Mouse (Mus musculus): ENCODE measurements around the gene Spata9.

DNA sequence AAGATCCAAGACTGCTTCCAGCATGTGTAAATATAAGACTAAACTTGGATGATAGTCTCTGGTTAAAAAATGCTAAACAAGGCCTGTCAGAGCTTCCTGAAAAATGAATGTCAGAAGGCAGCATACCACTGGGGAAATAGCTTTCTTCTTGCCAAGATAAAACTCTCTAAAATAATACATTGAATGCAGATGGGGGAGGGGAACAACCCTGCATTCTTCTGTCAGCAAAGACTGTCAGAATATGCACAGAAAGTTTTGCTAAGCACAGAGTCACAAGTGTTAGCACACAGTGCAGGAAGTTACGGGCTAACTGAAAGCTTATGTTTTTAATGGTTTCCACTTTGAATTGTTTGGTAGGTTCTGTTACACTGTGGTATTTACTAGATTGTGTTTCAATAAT lies 16.7 kb upstream of the Spata9 start:
- TF ChIP-seq POLR2A (IDR thresholded peaks at IDR 0.05; ENCODE audit: insufficient read depth, low read depth, low read length), result no peak
- TF ChIP-seq CTCF (IDR thresholded peaks at IDR 0.05; ENCODE audit: insufficient read depth, low read depth, low read length), result no peak

Data from olfactory bulb, adult 2 months (tissue).